In genomic region chr16:12307318-12307965, GRCm38 (mm10) we compare ENCODE assay signal across 24 mouse cellular contexts.
A peak's percentile ranks its signal among the peaks of the same experiment; 100 is the strongest.
DNase-seq lines count a peak whose midpoint lies in the region; ATAC-seq lines count a peak whose summit lies in the region.
"Had no signal": no experiment of that assay in that cellular context is flagged by ENCODE, and none has a peak within 500 bp of the region (broad histone marks: within the 10 kb centered on the region; RNA-seq: fewer than 3 reads in every experiment).

No protein-coding gene starts in this region.

- no peaks in the 10 kb centered on the region for H3K36me3 ChIP-seq in midbrain, embryonic 14.5 days (ENCODE audit: control insufficient read depth, insufficient read depth, low read length)
- H3K36me3 ChIP-seq in midbrain, embryonic 11.5 days (ENCODE audit: control insufficient read depth, insufficient read depth, low read length) = no peaks in the 10 kb centered on the region
- no peaks in the 10 kb centered on the region for H3K36me3 ChIP-seq in liver, embryonic 11.5 days (ENCODE audit: control insufficient read depth, insufficient read depth, low read length)
- H3K36me3 ChIP-seq: forebrain, embryonic 12.5 days; hindbrain, embryonic 13.5 days; limb, embryonic 13.5 days had no signal

- H3K4me3 ChIP-seq in midbrain, embryonic 14.5 days (replicated peaks; ENCODE audit: low read depth, low read length) = no peak overlapping the region
- H3K4me3 ChIP-seq in midbrain, embryonic 11.5 days (ENCODE audit: low read depth, low read length) = no peak overlapping the region
- no peak overlapping the region for H3K4me3 ChIP-seq in liver, embryonic 11.5 days (ENCODE audit: low read depth, low read length)
- H3K4me3 ChIP-seq: forebrain, embryonic 12.5 days; heart, adult 2 months; hindbrain, embryonic 13.5 days; limb, embryonic 13.5 days had no signal

- 77% methylated on average over 3 of the region's 3 CpGs for WGBS in midbrain, embryonic 14.5 days
- 80% methylated on average over 3 of the region's 3 CpGs for WGBS in midbrain, embryonic 11.5 days
- WGBS in liver, embryonic 11.5 days = 47% methylated on average over 3 of the region's 3 CpGs

- H3K4me1 ChIP-seq in midbrain, embryonic 14.5 days (ENCODE audit: control insufficient read depth, insufficient read depth, low read length) = no peaks in the 10 kb centered on the region
- no peaks in the 10 kb centered on the region for H3K4me1 ChIP-seq in midbrain, embryonic 11.5 days (ENCODE audit: control insufficient read depth, insufficient read depth, low read length)
- peaks cover 3% of the 10 kb centered on the region; the same call in 1 of the 2 replicates for H3K4me1 ChIP-seq in liver, embryonic 11.5 days (replicated peaks; ENCODE audit: control insufficient read depth, insufficient read depth, low read length)
- H3K4me1 ChIP-seq: forebrain, embryonic 12.5 days had no signal

- DNase-seq in midbrain, embryonic 14.5 days = peak; percentile 29
- DNase-seq in midbrain, embryonic 11.5 days (ENCODE audit: low spot score, missing footprints) = no peak
- peak; percentile 15 for DNase-seq in brain, adult 2 months (ENCODE audit: low read depth, low spot score)
- DNase-seq in liver, embryonic 11.5 days (ENCODE audit: low spot score) = no peak
- DNase-seq in yolk sac, embryonic 10.5 days (ENCODE audit: low spot score) = peak; percentile 25
- DNase-seq in left cerebral cortex, adult 8-10 months (ENCODE audit: low spot score in 2 of 2) = no peak
- DNase-seq in lung, postnatal 25 days (ENCODE audit: low spot score) = no peak
- DNase-seq: adrenal gland, postnatal 25 days; B cell, adult 2 months; cerebellum, adult 9-10 months; gastrocnemius, postnatal 10 days; heart, adult 2 months; heart, postnatal 10 days; kidney, adult 9 months; kidney, postnatal 25 days; layer of hippocampus, adult 9-11 months; lung, adult 2 months; lung, postnatal 36 days; thymus, adult 2 months had no signal

- no peaks in the 10 kb centered on the region for H3K9me3 ChIP-seq in midbrain, embryonic 14.5 days (ENCODE audit: control insufficient read depth, low read length)
- H3K9me3 ChIP-seq in midbrain, embryonic 11.5 days (ENCODE audit: control insufficient read depth, low read length) = no peaks in the 10 kb centered on the region
- no peaks in the 10 kb centered on the region for H3K9me3 ChIP-seq in liver, embryonic 11.5 days (ENCODE audit: control insufficient read depth, low read length)
- H3K9me3 ChIP-seq: forebrain, embryonic 12.5 days; hindbrain, embryonic 13.5 days; limb, embryonic 13.5 days had no signal

- no peaks in the 10 kb centered on the region for H3K27me3 ChIP-seq in midbrain, embryonic 14.5 days (ENCODE audit: control insufficient read depth, insufficient read depth, low read length)
- no peaks in the 10 kb centered on the region for H3K27me3 ChIP-seq in midbrain, embryonic 11.5 days (ENCODE audit: control insufficient read depth, insufficient read depth, low read length)
- no peaks in the 10 kb centered on the region for H3K27me3 ChIP-seq in liver, embryonic 11.5 days (replicated peaks; ENCODE audit: control insufficient read depth, insufficient read depth, low read length)
- H3K27me3 ChIP-seq: forebrain, embryonic 12.5 days; hindbrain, embryonic 13.5 days; limb, embryonic 13.5 days had no signal

- no peak for ATAC-seq in midbrain, embryonic 14.5 days (ENCODE audit: low FRiP score, low TSS enrichment)
- no peak for ATAC-seq in midbrain, embryonic 11.5 days (ENCODE audit: low FRiP score)
- ATAC-seq in liver, embryonic 11.5 days (replicated peaks; ENCODE audit: low FRiP score) = peak; percentile 80
- ATAC-seq: inflammation-experienced regulatory T-cells, adult 6 months; Patski had no signal

- H3K27ac ChIP-seq in midbrain, embryonic 14.5 days (replicated peaks; ENCODE audit: low read depth, low read length) = no peak overlapping the region
- no peak overlapping the region for H3K27ac ChIP-seq in midbrain, embryonic 11.5 days (ENCODE audit: low read depth, low read length)
- no peak overlapping the region for H3K27ac ChIP-seq in liver, embryonic 11.5 days (ENCODE audit: low read depth, low read length)
- H3K27ac ChIP-seq: forebrain, embryonic 12.5 days; heart, adult 2 months; hindbrain, embryonic 13.5 days; limb, embryonic 13.5 days had no signal

- H3K9ac ChIP-seq in midbrain, embryonic 14.5 days (replicated peaks; ENCODE audit: low read length) = no peak overlapping the region
- no peak overlapping the region for H3K9ac ChIP-seq in midbrain, embryonic 11.5 days (ENCODE audit: low read length)
- no peak overlapping the region for H3K9ac ChIP-seq in liver, embryonic 11.5 days (ENCODE audit: low read depth, low read length)
- H3K9ac ChIP-seq: forebrain, embryonic 12.5 days; hindbrain, embryonic 13.5 days; limb, embryonic 13.5 days had no signal

- no peak overlapping the region for H3K4me2 ChIP-seq in midbrain, embryonic 14.5 days (ENCODE audit: low read length)
- H3K4me2 ChIP-seq in midbrain, embryonic 11.5 days = no peak overlapping the region
- H3K4me2 ChIP-seq in liver, embryonic 11.5 days = no peak overlapping the region
- H3K4me2 ChIP-seq: forebrain, embryonic 12.5 days; hindbrain, embryonic 13.5 days; limb, embryonic 13.5 days had no signal

Comparison
In these comparisons a context has a peak if more than half of its experiments do, and no peak if none do; other contexts are left out.
1. DNase-seq: peak in midbrain, embryonic 14.5 days (single experiment), brain, adult 2 months (single experiment) and yolk sac, embryonic 10.5 days (single experiment); none in midbrain, embryonic 11.5 days (single experiment), liver, embryonic 11.5 days (single experiment), left cerebral cortex, adult 8-10 months (0 of 2) and lung, postnatal 25 days (single experiment).